Mouse (Mus musculus) embryonic stem cell, embryonic (primary cell): ENCODE data around the gene Slc1a2.

Source experiments
- CTCF ChIA-PET, 4 experiments: fragments of 300-600 bp in 2 of 4; fragments of 350-600 bp in 2 of 4; sonication (Branson Sonifier 250); formaldehyde crosslinking; loops; one replicate each; lab custom pipeline; 2022; ENCODE audit warnings: inconsistent platforms in 2 of 4; lab: Charles Lee
- POLR2A ChIA-PET, 4 experiments: fragments of 300-600 bp in 2 of 4; fragments of 350-600 bp in 2 of 4; sonication (Branson Sonifier 250); formaldehyde crosslinking; loops; one replicate each; lab custom pipeline; 2022; ENCODE audit warnings: antibody characterized with exemption in 4 of 4, inconsistent platforms in 1 of 4; lab: Charles Lee

Slc1a2 gene

GRCm38 (mm10) chr2:102700695-102701094, 42.2 kb downstream of the Slc1a2 start:
- POLR2A ChIA-PET = no interaction called here
- CTCF ChIA-PET = no interaction called here

DNA sequence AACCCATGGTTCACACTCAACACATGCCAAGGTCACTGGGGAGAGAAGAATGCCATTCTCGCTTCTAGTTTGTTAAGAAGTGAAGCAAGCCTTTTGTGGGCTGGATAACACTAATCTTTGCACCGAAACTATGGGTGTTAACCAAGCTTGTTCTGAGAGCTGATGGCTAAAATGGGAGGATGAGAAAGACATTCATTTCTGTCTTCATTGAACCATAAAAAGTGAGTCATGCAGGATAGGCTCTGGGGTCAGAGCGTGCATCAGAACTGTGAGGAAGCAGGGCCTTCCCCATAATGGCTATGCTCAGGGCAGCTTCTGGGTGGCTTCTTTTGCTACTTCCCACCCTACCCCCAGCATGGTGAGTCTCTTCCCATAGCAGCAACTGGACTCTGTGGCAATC, 42.9 kb downstream of the Slc1a2 start:
- ChIA-PET CTCF (no interaction called here), POLR2A (no interaction called here)

- ChIA-PET POLR2A (interaction anchor here in 1 of 4 experiments (0.6 kb wide), 1 partner anchor 211 kb away, joined by 3 read pairs; no protein-coding TSS in a partner anchor), CTCF (no interaction called here)
These were observed 45.1 kb downstream of the Slc1a2 start for GRCm38 (mm10) chr2:102703556-102703955.

- POLR2A ChIA-PET = no interaction called here
- CTCF ChIA-PET = no interaction called here
These were observed 46.3 kb downstream of the Slc1a2 start for GRCm38 (mm10) chr2:102704781-102705180.

- POLR2A ChIA-PET = no interaction called here
- CTCF ChIA-PET = no interaction called here
These were observed 53.1 kb downstream of the Slc1a2 start for GRCm38 (mm10) chr2:102711511-102711910.

DNA sequence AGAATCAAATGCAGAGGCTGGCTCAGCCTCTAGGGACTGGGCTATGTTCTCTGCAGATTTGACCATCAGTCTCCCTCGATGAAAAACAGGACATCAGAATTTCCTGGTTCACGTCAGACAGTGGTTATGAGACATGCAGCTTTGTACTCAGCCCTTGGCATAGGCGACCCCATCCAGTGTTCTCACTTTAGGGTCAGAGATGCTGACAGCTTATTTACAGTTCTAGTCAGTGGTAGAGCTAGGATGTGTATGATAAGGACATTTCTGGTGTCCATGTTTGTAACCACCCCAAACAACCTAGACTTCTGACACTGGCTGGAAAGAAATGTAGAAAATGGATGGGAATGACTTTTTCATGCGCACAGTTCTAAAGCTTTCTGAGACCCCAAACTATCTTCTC, 53.6 kb downstream of the Slc1a2 start:
- POLR2A ChIA-PET = no interaction called here
- CTCF ChIA-PET = no interaction called here

- CTCF ChIA-PET = no interaction called here
- POLR2A ChIA-PET = no interaction called here
These were observed 54.5 kb downstream of the Slc1a2 start for GRCm38 (mm10) chr2:102712678-102713628.

GRCm38 (mm10) chr2:102714320-102714719, 55.9 kb downstream of the Slc1a2 start:
- POLR2A ChIA-PET = no interaction called here
- CTCF ChIA-PET = no interaction called here

DNA sequence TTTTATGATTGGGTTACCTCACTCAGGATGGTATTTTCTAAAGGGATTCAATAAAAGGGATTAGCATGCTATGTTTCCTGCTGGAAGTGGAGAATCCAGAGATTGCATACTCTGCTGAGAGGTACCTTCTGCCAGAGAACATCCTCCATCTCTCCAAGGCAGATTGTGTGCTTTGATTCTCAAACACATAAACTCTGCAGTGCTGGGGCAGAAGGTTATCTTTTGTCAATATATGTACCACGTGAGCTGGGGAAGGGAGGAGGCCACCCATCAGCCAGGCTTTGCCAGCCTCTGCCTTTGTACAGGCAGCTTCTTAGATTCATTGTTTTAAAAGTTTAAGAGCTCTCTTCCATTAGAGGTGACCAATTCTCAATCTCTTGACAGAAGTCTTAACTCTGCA, 57.3 kb downstream of the Slc1a2 start:
- ChIA-PET CTCF (interaction anchor here in 1 of 4 experiments (0.7 kb wide), 1 partner anchor 42 kb away, joined by 3 read pairs; no protein-coding TSS in a partner anchor), POLR2A (no interaction called here)

DNA sequence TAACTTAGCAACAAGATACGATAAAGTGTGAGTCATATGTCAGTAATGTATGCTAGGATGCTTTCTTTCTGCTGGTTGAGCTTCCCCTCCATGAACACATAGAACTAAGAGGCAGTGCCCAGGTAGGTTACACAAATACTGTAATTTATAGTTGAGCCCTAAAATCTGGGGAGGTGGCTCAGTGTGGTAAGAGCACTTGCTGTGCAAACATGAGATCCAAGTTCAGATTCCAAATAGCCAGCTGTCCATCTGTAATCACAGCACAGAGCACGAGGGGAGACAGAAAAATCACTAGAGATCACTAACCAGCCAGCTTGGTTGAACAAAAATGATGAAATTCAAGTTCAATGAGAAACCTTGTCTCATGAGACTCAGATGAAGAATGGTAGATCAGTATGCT, 63.4 kb downstream of the Slc1a2 start:
- ChIA-PET POLR2A (no interaction called here), CTCF (no interaction called here)

DNA sequence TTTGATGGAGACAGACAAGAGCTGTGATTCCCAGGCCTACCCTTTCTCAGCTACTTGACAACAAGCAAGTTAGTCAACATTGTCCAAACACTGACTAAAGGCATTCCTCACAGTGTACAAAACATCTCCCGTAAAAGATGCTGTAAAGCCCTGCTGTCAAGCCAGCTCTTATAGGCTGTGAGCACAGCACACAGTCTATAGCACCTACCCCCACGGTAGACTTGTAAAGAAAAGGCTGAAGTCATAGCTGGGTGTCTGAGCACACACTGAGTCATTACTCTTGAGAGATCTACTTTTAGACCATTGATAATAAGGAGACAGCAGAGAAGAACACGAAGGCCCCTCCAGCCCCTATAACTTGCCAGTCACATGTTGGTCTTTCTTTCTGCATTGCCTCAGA, 66.6 kb downstream of the Slc1a2 start:
- POLR2A ChIA-PET = no interaction called here
- CTCF ChIA-PET = no interaction called here

- POLR2A ChIA-PET = no interaction called here
These were observed 71.9 kb downstream of the Slc1a2 start for GRCm38 (mm10) chr2:102730386-102730785.

GRCm38 (mm10) chr2:102730788-102731187, 72.3 kb downstream of the Slc1a2 start:
- POLR2A ChIA-PET = no interaction called here
- CTCF ChIA-PET = no interaction called here

More at GRCm38 (mm10) chr2:102730386-102730785, 71.9 kb downstream of the Slc1a2 start:
- CTCF ChIA-PET = no interaction called here

DNA sequence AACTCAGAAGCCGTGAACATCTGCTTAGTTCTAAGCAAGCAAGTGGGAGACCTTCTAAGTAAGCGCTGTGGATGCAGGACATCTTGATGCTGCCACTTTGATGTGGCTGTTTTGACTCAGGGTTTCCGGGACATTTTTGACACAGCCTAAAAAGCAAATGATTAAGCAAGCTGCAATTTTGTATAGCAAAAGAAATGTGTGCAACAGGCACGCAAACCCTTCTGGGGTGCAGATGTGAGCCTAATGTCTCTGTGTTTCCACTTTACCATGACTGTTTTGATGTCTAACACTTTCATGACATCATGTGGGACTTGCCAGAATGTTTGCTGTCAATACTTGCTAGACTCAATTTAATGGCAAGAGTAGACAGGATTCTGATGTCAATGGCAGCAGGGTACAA, 74.7 kb downstream of the Slc1a2 start:
- ChIA-PET POLR2A (interaction anchor here in 1 of 4 experiments (0.5 kb wide), 1 partner anchor 841 kb away, joined by 3 read pairs; no protein-coding TSS in a partner anchor), CTCF (no interaction called here)

- ChIA-PET POLR2A (interaction anchor here in 1 of 4 experiments (0.6 kb wide), 1 partner anchor 223 kb away, joined by 3 read pairs; no protein-coding TSS in a partner anchor), CTCF (no interaction called here)
These were observed 75.6 kb downstream of the Slc1a2 start for GRCm38 (mm10) chr2:102734055-102734454.

DNA sequence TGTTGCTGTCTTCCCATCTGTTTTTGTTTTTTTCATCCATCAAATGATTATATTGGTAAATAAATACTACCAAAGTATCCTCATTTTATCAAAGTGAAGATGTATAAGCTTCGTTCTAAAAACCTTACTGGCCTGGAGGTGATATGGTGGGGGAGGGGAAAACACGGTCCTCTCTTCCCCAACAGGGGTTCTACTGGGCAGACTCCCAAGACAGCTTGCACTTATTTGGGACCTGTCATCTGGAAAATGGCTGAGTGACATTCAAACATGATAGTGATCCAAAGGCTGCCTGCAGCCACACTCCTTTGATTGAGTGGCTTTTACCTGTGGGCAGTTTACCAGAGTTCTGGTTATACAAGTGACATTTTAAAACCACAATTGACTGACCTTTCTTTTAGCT, 76.6 kb downstream of the Slc1a2 start:
- CTCF ChIA-PET = no interaction called here
- POLR2A ChIA-PET = no interaction called here

- CTCF ChIA-PET = no interaction called here
- POLR2A ChIA-PET = no interaction called here
These were observed 77.4 kb downstream of the Slc1a2 start for GRCm38 (mm10) chr2:102735811-102736210.

- POLR2A ChIA-PET = no interaction called here
These were observed 78.0 kb downstream of the Slc1a2 start for GRCm38 (mm10) chr2:102736490-102736889.

GRCm38 (mm10) chr2:102738852-102739251, 80.4 kb downstream of the Slc1a2 start:
- CTCF ChIA-PET = interaction anchor here in 1 of 4 experiments (0.6 kb wide), 1 partner anchor 225 kb away, joined by 10 read pairs; no protein-coding TSS in a partner anchor
- POLR2A ChIA-PET = no interaction called here

More at GRCm38 (mm10) chr2:102736490-102736889, 78.0 kb downstream of the Slc1a2 start:
- CTCF ChIA-PET = no interaction called here

DNA sequence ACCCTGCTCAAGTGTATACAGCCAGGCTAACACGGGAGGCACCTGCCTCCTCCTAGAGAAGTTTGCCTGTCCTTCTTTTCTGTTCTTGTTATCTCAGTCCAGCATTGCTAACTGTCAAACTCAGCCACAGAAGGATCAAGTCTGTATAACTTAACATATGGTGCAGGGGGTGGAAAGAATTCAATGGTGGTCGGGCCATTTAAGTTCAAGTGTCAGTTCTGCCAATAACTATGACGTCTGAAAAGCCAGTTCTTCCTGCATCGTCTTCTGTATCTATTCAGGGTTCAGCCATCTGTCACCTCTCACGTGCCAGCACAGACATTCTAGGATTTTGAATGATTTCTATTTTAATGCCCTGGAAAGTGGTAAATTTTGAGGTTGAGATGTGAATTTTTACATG, 84.2 kb downstream of the Slc1a2 start:
- ChIA-PET CTCF (interaction anchor here in 2 of 4 experiments (0.6 to 1.9 kb wide), 2 partner anchors 205 to 271 kb away, joined by 3 to 4 read pairs; no protein-coding TSS in a partner anchor), POLR2A (no interaction called here)
